Mouse (Mus musculus) G1E-ER4 (cell line): ENCODE results near the gene Zfp644. TPM values are rescaled to one million over a fixed set of nuclear protein-coding genes. Genes with fewer than 3 reads are reported as not detected.

Experiments
- GATA1 ChIP-seq: IDR thresholded peaks from one replicate; pipeline ENCODE4 v1.8.0; 2012; ENCODE audit warnings: low read length, inconsistent platforms
- polyA plus RNA-seq: library from polyadenylated mRNA; stranded (reverse); fragments of >175 nt; gene quantifications from 2 replicates; pipeline ENCODE4 v1.2.3, GENCODE M21; 2012

Gene Zfp644
- polyA plus RNA-seq = 12.6 and 18.9 TPM in 2 replicates

- TF ChIP-seq GATA1 = no peak
Observed at GRCm38 (mm10) chr5:106696396-106697337, at the start of gene Zfp644. Zfp644 (minus strand) TSS chr5:106697287.

GRCm38 (mm10) chr5:106739716-106740115, 42.6 kb upstream of the Zfp644 start:
- no peak for TF ChIP-seq GATA1

GRCm38 (mm10) chr5:106723487-106723886, 26.4 kb upstream of the Zfp644 start:
- TF ChIP-seq GATA1 = no peak

GRCm38 (mm10) chr5:106722771-106723170, 25.7 kb upstream of the Zfp644 start:
- no peak for TF ChIP-seq GATA1

- TF ChIP-seq GATA1 = no peak
Observed at GRCm38 (mm10) chr5:106711870-106712277, 14.8 kb upstream of the Zfp644 start.

GRCm38 (mm10) chr5:106711220-106711726, 14.2 kb upstream of the Zfp644 start:
- TF ChIP-seq GATA1 = no peak

GRCm38 (mm10) chr5:106710611-106711010, 13.5 kb upstream of the Zfp644 start:
- no peak for TF ChIP-seq GATA1

- no peak for TF ChIP-seq GATA1
Observed at GRCm38 (mm10) chr5:106710085-106710409, 13.0 kb upstream of the Zfp644 start.

GRCm38 (mm10) chr5:106709388-106710084, 12.4 kb upstream of the Zfp644 start:
- no peak for TF ChIP-seq GATA1

GRCm38 (mm10) chr5:106706363-106706762, 9.3 kb upstream of the Zfp644 start:
- TF ChIP-seq GATA1 = no peak

- no peak for TF ChIP-seq GATA1
Observed at GRCm38 (mm10) chr5:106705162-106705561, 8.1 kb upstream of the Zfp644 start.

GRCm38 (mm10) chr5:106695681-106696395, 1.2 kb downstream of the Zfp644 start:
- TF ChIP-seq GATA1 = no peak

- no peak for TF ChIP-seq GATA1
Observed at GRCm38 (mm10) chr5:106695141-106695540, 1.9 kb downstream of the Zfp644 start.

- no peak for TF ChIP-seq GATA1
Observed at GRCm38 (mm10) chr5:106694683-106695082, 2.4 kb downstream of the Zfp644 start.

GRCm38 (mm10) chr5:106693034-106693433, 4.1 kb downstream of the Zfp644 start:
- no peak for TF ChIP-seq GATA1

GRCm38 (mm10) chr5:106680636-106681458, 16.2 kb downstream of the Zfp644 start:
- TF ChIP-seq GATA1 = no peak
